Mouse (Mus musculus): ENCODE measurements around the gene Atp5j2.
A peak's percentile ranks its signal among the peaks of the same experiment; 100 is the strongest.
"Not testable (repeated sequence)": the region's sequence is repeated elsewhere in the genome, so short reads cannot be mapped to it uniquely, and the experiment has no call there.

Atp5j2 gene

DNA sequence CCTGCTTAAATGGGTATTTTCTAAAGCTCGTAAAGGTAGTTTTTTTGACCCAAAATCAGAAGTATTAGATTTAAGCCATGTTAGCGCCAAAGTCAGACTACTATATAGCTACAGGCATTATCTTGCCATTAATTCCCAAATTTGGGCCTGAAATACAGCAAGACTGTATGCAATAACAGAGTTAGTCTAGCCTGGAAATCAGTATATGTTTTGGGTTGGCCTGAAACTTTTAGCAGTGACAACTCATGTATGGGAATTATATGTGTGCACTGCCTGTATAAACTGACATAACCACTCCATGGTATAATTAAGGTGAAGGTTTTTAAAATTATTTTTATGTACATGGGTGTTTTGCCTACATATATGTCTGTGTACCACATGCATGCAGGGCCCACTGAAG is at the start of gene Atp5j2:
Gene Atp5j2, minus strand, starts transcription at position 101 of the 400 bp plus-strand sequence.
- no peak for DNase-seq (ENCODE audit: low spot score)

DNA sequence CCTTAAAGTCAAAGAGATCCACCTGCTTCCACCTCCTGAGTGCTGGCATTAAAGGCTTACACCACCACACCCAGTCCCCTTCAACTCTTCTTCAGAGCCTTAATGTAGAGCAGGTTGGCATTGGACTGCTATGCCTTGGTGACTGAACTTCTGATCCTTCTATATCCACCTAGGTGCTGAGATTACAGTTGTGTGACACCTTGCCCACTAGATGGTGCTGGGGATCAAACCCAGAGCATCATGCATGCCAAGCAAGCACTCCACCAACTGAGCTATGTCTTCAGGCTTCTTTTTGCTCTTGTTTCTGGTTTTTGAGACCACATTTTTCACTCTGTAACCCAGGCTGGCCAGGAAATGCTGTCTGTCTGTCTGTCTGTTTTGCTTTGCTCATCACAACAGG is 42.8 kb upstream of the Atp5j2 start:
- no peak for DNase-seq (ENCODE audit: low spot score)

DNA sequence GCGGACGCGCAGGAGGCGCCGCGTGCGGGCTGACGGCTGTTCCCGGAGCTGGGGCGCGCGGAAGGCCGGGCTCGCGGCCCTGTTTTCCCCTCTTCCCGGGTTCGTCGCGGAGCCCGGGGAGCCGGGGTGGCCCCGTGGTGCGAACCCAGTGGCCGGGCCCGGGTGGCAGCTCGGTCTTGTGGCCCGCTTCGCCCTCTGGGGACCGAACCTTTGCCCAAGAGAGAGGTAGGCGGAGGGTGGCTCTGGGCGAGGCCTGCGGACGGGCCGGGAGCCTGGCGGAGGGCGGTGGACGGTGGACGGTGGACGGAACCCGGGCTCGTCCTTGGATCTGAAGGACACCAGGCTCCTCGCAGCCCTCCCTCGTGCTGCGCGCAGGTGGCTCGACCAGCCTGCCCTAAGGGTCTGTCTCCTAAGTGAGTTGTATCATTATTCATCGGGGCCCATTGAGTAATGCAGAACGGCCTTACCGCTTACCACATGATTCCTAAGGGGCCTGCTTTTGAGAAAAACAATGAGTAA is 40.1 kb upstream of the Atp5j2 start:
- DNase-seq (ENCODE audit: low spot score): no peak

DNA sequence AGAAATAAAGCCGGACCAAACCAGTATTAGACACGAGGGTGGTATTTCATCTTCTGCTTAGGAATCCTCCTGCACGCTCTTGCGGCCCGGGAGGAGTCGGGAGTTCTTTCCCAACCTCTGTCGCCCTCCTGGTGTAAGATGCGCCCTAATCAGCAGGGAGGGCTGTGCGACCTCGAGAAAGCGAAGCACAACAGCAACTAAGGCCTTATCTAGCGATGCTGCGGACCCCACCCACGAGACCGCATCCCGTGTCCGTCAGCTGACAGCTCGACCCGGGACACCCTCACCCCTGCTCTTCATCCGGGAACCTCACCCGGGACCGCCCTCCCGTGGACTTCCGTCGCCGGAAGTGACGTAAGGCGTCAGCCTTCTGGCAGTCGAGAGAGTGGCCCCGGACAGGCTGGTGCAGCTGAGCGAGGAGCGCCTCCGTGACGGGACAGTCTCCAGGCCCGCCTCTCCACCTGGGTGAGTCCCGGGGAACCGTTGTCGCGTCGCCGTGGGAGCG is 39.6 kb upstream of the Atp5j2 start, which contains the start of gene Zfp655:
Gene Zfp655, plus strand, starts transcription at position 349 of the 505 bp plus-strand sequence.
- peak; percentile 96 for DNase-seq (ENCODE audit: low spot score)

DNA sequence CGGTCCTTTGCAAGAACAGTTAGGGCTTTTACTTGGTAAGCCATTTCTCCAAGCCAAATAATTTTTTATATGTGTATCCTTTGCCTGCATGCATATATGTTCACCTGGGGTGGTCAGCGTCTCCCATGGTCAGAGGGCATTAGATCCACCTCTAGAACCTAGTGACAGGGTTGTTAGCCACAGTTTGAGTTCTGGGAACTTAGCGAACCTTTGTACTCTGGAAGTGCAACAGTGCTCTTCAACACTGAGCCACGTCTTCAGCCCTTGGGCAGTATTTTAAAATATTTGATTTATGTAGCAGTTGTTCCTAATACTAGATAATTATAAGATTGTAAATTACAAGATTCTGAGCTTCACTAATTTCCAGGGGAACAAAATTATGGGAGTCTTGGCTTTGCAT is 38.8 kb upstream of the Atp5j2 start:
- no peak for DNase-seq (ENCODE audit: low spot score)

DNA sequence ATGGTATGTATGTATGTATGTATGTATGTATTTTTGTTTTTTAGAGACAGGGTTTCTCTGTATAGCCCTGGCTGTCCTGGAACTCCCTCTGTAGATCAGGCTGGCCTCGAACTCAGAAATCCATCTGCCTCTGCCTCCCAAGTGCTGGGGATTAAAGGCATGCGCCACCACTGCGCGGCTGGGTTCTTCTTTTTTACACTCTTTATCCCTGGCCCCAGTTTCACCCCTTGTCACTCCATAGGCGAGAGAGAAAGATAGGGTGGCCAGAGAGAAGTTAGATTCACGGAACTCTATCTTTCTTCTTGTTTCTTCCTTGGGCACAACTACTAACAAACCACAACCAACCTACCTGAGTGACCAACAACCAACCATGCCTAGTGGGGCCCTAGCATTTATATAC is 37.4 kb upstream of the Atp5j2 start:
- DNase-seq (ENCODE audit: low spot score): not testable (repeated sequence)

DNA sequence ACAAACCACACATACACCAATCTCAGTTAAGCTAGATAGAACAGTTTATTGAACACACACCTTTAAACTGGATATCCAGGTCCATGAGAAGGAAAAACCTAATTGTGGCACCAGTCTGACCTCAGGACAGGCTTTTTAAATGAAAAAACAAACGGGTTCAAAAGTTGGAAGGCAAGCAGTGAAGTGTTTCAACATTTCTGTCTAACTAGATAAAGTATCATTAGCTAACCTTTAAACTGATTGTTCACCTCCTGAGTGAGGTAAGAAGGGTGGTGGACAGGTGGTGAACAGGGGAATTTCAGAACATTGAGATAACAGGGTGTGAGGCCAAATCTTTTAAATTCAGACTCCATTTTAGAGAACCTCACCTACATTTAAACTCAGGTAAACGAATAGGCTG is 34.6 kb upstream of the Atp5j2 start:
- no peak for DNase-seq (ENCODE audit: low spot score)

DNA sequence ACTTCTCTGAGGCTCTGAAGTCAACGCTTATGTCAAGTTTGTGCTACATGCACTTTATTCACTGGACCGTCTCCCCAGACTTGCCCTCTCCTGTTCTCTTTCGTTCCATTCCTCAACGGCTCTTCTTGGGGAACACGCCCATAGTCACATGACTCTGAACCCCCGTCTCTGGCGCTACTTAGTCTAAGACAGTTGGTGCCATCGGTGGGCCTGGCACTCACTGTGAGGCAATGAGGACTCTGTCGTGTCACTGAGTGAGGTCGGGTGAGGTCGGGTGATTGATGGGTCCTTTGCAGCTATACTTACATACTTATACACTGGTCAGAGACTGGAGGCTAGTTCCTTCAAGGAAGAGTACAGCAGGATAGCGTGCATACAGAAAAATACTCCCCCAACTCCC is 31.5 kb upstream of the Atp5j2 start:
- DNase-seq (ENCODE audit: low spot score): no peak

DNA sequence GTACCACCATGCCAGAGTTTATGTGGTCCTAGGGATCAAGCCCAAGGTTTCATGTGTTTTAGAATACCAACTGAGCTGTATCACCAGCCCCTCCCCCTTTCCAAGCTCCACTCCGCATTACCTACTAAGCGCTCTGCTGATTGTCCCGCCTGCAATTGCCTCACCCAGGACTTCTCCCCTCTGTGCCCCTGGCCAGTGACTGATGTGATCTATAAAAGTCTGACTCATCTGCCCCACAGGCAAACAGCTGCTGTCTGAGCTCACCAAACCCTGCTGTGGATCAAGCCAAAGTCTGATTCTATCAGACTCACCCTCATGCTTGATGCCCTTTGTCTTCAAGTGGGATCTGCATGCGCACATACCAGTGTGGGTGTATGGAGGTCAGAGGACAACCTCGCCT is 31.0 kb upstream of the Atp5j2 start:
- DNase-seq (ENCODE audit: low spot score): no peak

DNA sequence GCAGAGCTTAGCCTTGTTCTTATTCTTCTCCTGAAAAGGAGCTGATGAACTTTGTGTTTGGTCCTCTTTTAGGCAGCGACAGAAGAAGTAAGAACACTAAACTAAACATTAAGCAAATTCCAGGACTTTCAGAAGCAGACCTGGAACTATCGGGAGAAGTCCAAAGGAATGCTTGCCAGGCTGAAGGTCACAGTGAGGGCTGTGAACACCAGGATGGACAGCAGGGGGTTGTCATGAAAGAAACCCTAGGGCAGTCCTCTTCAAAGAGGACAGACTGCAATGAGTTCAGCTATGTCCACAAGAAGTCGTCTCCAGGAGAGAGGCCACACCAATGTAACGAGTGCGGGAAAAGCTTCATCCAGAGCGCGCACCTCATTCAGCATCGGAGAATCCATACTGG is 28.1 kb upstream of the Atp5j2 start:
- no peak for DNase-seq (ENCODE audit: low spot score)

DNA sequence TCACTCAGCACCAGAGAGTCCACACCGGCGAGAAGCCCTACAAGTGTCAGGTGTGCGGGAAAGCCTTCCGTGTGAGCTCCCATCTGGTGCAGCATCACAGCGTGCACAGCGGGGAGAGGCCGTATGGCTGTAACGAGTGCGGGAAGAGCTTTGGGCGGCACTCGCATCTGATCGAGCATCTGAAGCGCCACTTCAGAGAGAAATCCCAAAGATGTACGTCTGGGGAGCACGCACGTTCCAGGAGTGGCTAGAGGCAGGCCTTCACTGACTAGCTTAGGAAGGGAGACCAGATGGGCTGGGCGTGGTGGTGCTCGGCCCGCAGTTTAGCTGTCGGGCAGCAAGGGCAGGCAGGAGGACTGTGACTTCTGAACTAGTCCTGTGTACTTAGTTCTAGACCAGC is 26.8 kb upstream of the Atp5j2 start:
- DNase-seq (ENCODE audit: low spot score): no peak

DNA sequence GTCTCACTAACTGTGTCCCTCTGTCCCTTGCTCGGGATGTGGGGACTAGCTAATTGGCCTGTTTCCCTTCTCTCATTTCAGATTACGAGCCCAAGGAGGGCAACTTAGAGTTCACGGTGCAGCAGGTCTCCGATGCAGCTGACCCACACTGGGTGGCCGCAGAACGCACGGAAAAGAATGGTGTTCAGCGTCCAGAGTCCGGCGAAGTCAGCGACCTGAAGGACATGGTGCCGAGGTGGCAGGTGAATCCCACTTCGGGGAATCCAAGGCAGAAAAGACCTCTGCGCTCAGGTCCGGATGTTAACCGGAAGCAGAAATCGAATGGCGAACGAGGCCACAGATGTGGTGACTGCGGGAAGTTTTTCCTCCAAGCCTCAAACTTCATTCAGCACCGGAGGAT is 26.3 kb upstream of the Atp5j2 start:
- DNase-seq (ENCODE audit: low spot score): no peak

DNA sequence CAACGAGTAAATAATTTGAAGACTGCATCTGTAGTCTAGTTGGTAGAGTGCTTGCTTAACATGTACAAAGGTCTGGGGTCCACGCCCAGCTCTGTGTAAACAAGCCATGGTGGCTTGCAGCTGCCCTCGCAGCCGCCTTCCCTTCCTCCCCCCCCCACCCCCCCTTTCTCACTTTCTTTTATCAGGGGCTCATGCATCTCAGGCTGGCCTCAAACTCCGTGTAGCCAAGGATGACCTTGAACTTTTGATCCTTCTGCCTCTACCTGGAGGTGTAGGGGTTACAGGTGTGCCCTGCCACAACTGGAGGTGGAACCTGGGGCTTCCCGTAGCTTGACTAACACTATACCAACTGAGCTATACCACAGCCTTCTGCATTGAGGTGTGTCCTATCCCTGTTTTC is 25.9 kb upstream of the Atp5j2 start:
- no peak for DNase-seq (ENCODE audit: low spot score)

DNA sequence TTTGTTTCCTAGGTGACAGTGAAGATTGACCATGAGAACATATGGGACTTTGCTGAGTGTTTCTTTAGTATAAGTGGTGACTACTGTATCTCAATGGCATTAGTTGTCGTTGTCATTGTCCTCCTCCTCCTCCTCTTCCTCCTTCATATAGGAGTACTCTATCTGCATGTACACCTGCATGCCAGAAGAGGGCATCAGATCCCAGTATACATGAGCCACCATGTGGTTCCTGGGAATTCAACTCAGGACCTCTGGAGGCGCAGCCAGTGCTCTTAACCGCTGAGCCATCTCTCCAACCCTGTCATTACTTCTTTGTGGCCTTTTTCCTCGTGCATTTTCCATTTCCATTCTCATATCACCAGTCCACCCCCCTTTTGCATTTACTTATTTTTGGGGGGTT is 22.8 kb upstream of the Atp5j2 start:
- DNase-seq (ENCODE audit: low spot score): no peak

DNA sequence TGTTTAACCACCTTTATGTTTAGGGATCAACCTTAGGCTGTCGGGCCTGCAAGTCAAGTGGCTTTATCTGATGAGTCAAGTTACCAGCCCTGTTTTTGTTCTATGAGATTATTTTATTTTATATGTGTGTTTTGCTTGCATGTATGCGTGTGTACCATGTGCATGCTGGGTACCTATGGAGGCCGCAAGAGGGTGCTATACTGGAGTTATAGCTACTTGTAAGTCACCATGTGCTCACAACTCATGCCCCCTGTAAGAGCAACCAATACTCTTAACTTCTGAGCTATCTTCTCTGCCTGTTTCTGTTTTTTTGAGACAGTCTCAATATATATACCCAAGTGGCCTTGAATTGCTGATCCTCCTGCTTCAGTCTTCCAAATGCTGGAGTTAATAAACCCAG is 21.6 kb upstream of the Atp5j2 start:
- no peak for DNase-seq (ENCODE audit: low spot score)

DNA sequence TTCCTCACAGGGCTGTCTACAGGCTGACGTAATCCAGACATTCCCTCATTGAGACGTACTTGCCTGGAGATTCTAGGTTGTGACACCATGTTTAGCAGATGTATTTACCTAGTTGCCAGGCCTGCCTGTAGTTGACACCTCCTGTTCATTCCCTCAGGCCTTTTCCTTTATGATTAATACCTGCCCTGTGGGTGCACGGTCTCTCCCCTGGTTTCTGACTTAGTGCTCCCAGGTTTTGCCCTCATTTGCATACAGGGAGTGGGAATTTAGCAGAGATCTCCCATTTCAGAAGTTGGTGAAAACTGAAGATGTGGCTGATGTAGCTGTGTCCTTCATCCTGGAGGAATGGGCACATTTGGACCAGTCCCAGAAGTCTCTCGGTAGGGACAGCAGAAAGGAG is 20.4 kb upstream of the Atp5j2 start:
- DNase-seq (ENCODE audit: low spot score): no peak

DNA sequence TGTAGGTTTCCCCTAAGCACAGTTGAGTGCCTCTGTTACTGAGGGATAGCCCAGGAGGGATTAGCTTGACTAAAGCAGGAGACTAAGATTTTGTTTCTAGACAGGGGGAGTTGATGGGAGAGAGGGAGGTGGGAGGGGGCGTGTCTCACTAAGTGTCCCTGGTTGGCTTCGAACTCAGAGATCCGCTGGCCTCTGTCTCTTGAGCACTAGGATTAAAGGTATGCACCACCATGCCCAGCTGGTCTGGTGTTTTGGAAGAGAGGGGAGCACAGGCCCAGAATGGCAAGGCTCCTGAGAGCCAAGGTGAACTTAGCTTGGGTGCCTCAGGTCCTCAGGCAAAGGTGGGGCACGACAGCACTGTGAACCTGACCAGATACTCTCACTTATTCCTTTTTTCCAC is 19.5 kb upstream of the Atp5j2 start:
- no peak for DNase-seq (ENCODE audit: low spot score)

DNA sequence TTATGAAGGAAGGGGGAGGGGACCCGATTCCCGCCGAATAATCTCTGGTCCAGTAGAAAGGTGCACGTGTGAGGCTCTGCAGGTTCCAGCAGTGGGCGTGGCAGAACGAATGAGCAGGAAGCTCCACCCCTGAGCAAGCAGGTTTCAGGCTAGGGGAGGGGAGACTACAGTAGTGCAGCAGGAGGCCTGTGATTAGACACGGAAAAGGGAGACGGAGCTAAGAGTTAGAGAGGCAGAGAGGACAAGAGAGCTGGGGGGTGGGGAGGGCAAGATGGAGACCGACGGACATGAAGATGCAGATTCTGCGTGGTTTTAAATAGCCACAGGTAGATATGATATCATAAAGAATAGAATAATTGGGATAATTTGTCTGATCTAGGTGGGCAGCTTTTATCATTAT is 16.5 kb upstream of the Atp5j2 start:
- DNase-seq (ENCODE audit: low spot score): not testable (repeated sequence)

DNA sequence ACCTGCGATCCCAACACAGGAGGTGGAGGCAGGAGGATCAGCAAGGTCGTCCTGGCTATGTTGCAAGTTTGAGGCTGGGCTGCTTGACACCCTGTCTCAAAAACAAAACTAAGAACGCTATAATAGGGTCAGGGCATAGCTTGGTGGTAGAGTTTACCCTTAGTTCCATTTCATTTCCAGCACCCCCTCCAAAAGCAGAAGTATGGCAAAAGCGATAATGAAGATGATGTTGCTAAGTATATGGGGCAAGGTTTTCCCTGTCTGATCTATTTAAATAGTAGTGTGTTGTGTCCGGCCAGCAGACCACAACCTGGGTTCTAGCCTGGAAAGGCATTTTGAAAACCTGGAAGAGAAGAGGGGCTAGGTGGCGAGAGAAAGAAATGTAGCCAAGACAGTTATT is 16.1 kb upstream of the Atp5j2 start:
- DNase-seq (ENCODE audit: low spot score): no peak

DNA sequence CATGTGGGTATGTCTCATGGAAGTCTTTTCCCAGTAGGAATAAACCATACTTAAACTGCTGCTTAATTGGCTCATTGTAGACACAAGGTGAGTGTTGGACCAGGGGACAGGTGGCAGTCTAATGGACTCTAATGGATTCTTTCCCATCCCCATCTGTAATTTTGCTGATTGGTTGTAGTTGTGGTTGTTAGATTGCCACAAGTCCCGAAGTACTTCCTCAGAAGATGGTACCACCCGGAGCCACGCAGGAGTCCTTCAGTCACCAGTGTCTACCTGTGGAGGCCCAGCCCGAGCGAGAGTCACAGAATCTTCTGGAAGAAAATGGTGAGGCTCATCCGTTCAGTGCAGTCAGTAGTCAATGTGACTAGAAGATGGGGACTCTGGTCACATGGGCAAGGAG is 15.5 kb upstream of the Atp5j2 start:
- no peak for DNase-seq (ENCODE audit: low spot score)

DNA sequence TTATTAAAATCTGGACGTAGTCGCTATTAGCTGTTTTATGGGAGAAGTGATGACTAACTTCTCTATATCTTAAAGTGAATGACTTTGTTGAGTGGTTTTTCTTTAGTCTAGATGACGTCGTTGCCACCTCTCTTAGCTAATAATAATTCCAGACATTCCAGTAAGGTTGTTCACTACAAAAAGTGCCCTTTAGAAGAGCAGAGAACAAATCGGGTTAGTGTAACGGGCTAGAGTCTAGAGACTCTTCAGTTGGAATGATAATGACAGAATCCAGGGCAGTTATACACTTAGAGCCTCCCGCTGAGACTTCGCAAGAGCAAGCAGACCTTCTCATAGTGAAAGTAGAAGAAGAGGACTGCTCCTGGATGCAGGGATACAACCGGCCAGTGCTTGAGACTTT is 13.2 kb upstream of the Atp5j2 start:
- DNase-seq (ENCODE audit: low spot score): no peak

DNA sequence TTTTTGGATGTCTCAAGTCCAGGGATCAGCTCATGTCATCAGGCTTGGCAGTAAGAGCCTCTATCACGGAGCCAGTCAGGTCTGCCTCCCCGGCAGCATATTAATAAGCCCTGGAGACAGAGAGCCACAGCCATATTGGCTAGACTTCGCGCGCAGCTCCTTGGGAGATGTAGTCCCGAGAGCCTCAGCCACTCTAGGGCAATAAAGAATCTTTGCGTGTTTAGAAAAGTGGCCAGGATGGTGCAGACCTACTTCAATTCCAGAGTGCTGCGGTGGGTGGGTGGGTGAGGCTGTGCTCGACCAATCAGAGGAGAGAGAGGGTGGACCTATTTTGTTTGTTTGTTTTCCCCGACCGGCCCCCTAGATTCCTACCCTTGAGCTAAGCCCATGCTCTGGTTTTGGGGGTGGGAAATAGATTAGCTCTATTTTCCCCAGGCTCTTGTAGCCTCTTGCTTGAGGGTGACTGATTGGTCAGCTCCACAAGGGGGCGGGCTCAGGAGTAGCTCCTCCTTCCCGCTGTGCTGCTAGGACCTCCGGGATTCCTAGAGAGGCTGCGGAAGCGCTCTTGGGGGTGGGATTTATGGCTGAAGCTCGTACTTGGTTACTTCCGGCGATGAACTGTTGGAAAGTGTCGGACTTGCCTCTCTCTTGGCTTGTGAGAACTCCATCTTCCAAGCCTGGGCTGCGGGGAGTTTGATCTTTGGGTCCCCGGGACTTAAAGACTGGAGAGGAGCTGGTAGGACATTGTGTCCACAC is 12.3 kb upstream of the Atp5j2 start, which contains the start of gene Zkscan5:
Gene Zkscan5, plus strand, starts transcription at position 627 of the 756 bp plus-strand sequence.
- peak; percentile 98 for DNase-seq (ENCODE audit: low spot score)

DNA sequence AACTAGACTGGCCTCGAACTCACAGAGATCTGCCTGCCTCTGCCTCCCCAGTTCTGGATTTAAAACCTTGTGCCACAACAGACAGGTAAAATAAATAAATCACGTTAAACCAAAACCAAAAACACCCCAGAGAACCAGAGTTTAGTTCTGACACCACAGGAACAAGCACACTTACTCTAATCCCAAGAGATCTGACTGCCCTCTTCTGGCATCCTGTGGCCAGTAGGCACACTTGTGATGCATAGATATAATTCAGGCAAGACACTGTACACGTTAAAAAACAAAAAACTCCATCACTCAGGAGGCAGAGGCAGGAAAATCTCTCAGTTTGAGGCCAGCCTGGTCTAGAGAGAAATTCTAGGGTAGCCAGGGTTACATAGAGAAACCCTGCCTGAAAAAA is 10.6 kb upstream of the Atp5j2 start:
- DNase-seq (ENCODE audit: low spot score): no peak

All from ovary, adult 18-20 months (tissue).